ENCODE assay signal across 16 mouse cellular contexts in genomic region chr7:76185681-76186121, GRCm38 (mm10). TPM values are rescaled to one million over a fixed set of nuclear protein-coding genes. Genes with fewer than 3 reads are reported as not detected.
DNase-seq lines count a peak whose midpoint lies in the region; ATAC-seq lines count a peak whose summit lies in the region.
"Had no signal": no experiment of that assay in that cellular context is flagged by ENCODE, and none has a peak within 500 bp of the region (broad histone marks: within the 10 kb centered on the region; RNA-seq: fewer than 3 reads in every experiment).

No protein-coding gene starts in this region.

- H3K4me3 ChIP-seq in forebrain, embryonic 16.5 days (replicated peaks; ENCODE audit: low read length) = peak overlapping the region; percentile 22
- H3K4me3 ChIP-seq in midbrain, embryonic 10.5 days = peak overlapping the region; percentile 37
- H3K4me3 ChIP-seq: erythroblast, embryonic 14.5 days; heart, embryonic 10.5 days; myocyte had no signal

- H3K9me3 ChIP-seq in forebrain, embryonic 16.5 days (ENCODE audit: control insufficient read depth, low read length) = no peaks in the 10 kb centered on the region
- no peaks in the 10 kb centered on the region for H3K9me3 ChIP-seq in midbrain, embryonic 10.5 days (replicated peaks)
- H3K9me3 ChIP-seq: heart, embryonic 10.5 days had no signal

- peak overlapping the region; percentile 84 for H3K27ac ChIP-seq in forebrain, embryonic 16.5 days (ENCODE audit: low read length)
- peak overlapping the region; percentile 63 for H3K27ac ChIP-seq in midbrain, embryonic 10.5 days (replicated peaks)
- H3K27ac ChIP-seq: heart, embryonic 10.5 days had no signal

- no peak overlapping the region for H3K9ac ChIP-seq in forebrain, embryonic 16.5 days (replicated peaks; ENCODE audit: low read depth, low read length)

- no peaks in the 10 kb centered on the region for H3K36me3 ChIP-seq in forebrain, embryonic 16.5 days (ENCODE audit: control insufficient read depth, insufficient read depth)
- H3K36me3 ChIP-seq in midbrain, embryonic 10.5 days = no peaks in the 10 kb centered on the region
- H3K36me3 ChIP-seq: heart, embryonic 10.5 days had no signal

- H3K4me1 ChIP-seq in forebrain, embryonic 16.5 days (replicated peaks; ENCODE audit: control insufficient read depth, insufficient read depth, low read length) = peaks cover 20% of the 10 kb centered on the region
- H3K4me1 ChIP-seq in midbrain, embryonic 10.5 days = peaks cover 19% of the 10 kb centered on the region
- H3K4me1 ChIP-seq: heart, embryonic 10.5 days had no signal

- ATAC-seq in forebrain, embryonic 16.5 days = peak; percentile 70
- no peak for ATAC-seq in cerebellum, adult (ENCODE audit: insufficient number of reproducible peaks, low FRiP score, low TSS enrichment)

- peak; percentile 39 for DNase-seq in CD4-positive helper T cell, adult 2 months (ENCODE audit: low read depth, low spot score)
- DNase-seq in T-cell, adult 2 months (ENCODE audit: low spot score) = peak; percentile 72
- DNase-seq in midbrain, embryonic 10.5 days (ENCODE audit: low spot score) = no peak
- no peak for DNase-seq in gastrocnemius, postnatal 10 days
- DNase-seq in kidney, postnatal 25 days = no peak
- no peak for DNase-seq in left cerebral cortex, adult 11 months (ENCODE audit: low spot score)
- DNase-seq: cerebellum, adult 11 months; kidney, adult 8-10 months; left cerebral cortex, postnatal 4 days had no signal

- H3K4me2 ChIP-seq in forebrain, embryonic 16.5 days (ENCODE audit: low read length) = peak overlapping the region; percentile 48

- H3K27me3 ChIP-seq in forebrain, embryonic 16.5 days (replicated peaks; ENCODE audit: control insufficient read depth, insufficient read depth, low read length) = no peaks in the 10 kb centered on the region
- no peaks in the 10 kb centered on the region for H3K27me3 ChIP-seq in midbrain, embryonic 10.5 days (ENCODE audit: low read depth, poor library complexity, severe bottlenecking)

- 6% methylated on average over 6 of the region's 6 CpGs for WGBS in forebrain, embryonic 16.5 days
- 40% methylated on average over 6 of the region's 6 CpGs for WGBS in midbrain, embryonic 10.5 days

RNA-seq across cellular contexts. Expression of gene Agbl1, which starts 44.0 kb away (rescaled TPM):
- 0.27 and 0.39 TPM in 2 replicates for polyA plus RNA-seq in forebrain, embryonic 16.5 days (2015; fragmentation: Nextera tagmentation; extraction: Ambion mirVana)
- polyA plus RNA-seq in midbrain, embryonic 10.5 days (2016; fragmentation: Nextera tagmentation; extraction: Ambion mirVana) = 0.10 TPM in 1 of 2 replicates, not detected in the other
- total RNA-seq in gastrocnemius, postnatal 10 days (2021) = 1 to 10 TPM; 5.4 to 8.2 TPM
- total RNA-seq: ES-E14 had no signal
- polyA plus RNA-seq: erythroblast, embryonic 14.5 days; lung, embryonic 16.5 days; myocyte had no signal

Comparison
In these comparisons a context has a peak if more than half of its experiments do, and no peak if none do; other contexts are left out.
1. DNase-seq: peak in CD4-positive helper T cell, adult 2 months (single experiment) and T-cell, adult 2 months (single experiment); none in midbrain, embryonic 10.5 days (single experiment), gastrocnemius, postnatal 10 days (single experiment), kidney, postnatal 25 days (0 of 2) and left cerebral cortex, adult 11 months (single experiment).